Mouse (Mus musculus) heart, postnatal 0 days (tissue): ENCODE measurements around the gene Wbp1l. TPM values are rescaled to one million over a fixed set of nuclear protein-coding genes. Genes with fewer than 3 reads are reported as not detected.

Experiments
- ATAC-seq: fragments of 200-750 bp; cut with Nextera tagmentation; 2 replicates; pipeline ENCODE4 v1.8.0; 2017; ENCODE audit warnings: low read depth, moderate number of reproducible peaks, moderate library complexity; ENCODE audit not compliant: insufficient read depth
- DNase-seq: peaks from one replicate; pipeline ENCODE4 v3.0.0-alpha.2; 2016; ENCODE audit warnings: low spot score
- H3K27ac ChIP-seq: fragments of 300-500 bp; sonication (generic); 2 replicates; pipeline ENCODE4 v1.5.1; 2014; ENCODE audit warnings: low read depth, mild to moderate bottlenecking
- H3K27me3 ChIP-seq: fragments of 300-500 bp; sonication (generic); 2 replicates; pipeline ENCODE4 v1.6.1; 2014; ENCODE audit warnings: low read length, mixed read lengths; ENCODE audit not compliant: control insufficient read depth, insufficient read depth
- H3K36me3 ChIP-seq: fragments of 300-500 bp; sonication (generic); replicated peaks from 2 replicates; pipeline ENCODE4 v1.6.1; 2014; ENCODE audit warnings: low read length, mixed read lengths; ENCODE audit not compliant: control insufficient read depth, insufficient read depth
- H3K4me1 ChIP-seq: fragments of 300-500 bp; sonication (generic); 2 replicates; pipeline ENCODE4 v1.6.1; 2014; ENCODE audit warnings: antibody characterized with exemption; ENCODE audit not compliant: control insufficient read depth, insufficient read depth
- H3K4me2 ChIP-seq: fragments of 300-500 bp; sonication (generic); 2 replicates; pipeline ENCODE4 v1.6.1; 2014; ENCODE audit warnings: low read depth, mild to moderate bottlenecking, low read length, moderate library complexity
- H3K4me3 ChIP-seq: fragments of 300-500 bp; sonication (generic); 2 replicates; pipeline ENCODE4 v1.5.1; 2014; ENCODE audit warnings: low read depth, low read length
- H3K9ac ChIP-seq: fragments of 300-500 bp; sonication (generic); replicated peaks from 2 replicates; pipeline ENCODE4 v1.6.1; 2014; ENCODE audit warnings: low read depth, low read length, mixed read lengths
- H3K9me3 ChIP-seq: fragments of 300-500 bp; sonication (generic); replicated peaks from 2 replicates; pipeline ENCODE4 v1.6.1; 2016; ENCODE audit warnings: low read length; ENCODE audit not compliant: control insufficient read depth
- CTCF ChIP-seq: IDR thresholded peaks from 2 replicates; pipeline ENCODE4 v1.5.1; 2016; ENCODE audit warnings: antibody characterized with exemption, control low read depth, low read depth
- EP300 ChIP-seq: IDR thresholded peaks from 2 replicates; pipeline ENCODE4 v1.6.1; 2016; ENCODE audit warnings: antibody characterized with exemption, low read depth
- WGBS: fragments of 180-500 bp; shearing (Covaris S2); extraction: QIAGEN DNeasy Blood & Tissue Kit; methylation state at CpG from one replicate; pipeline ENCODE4 v1.1.7; 2014; 5-methylcytosine and 5-hydroxymethylcytosine counted together
- polyA plus RNA-seq: library from polyadenylated mRNA; unstranded; fragments of >200 nt; fragmentation: Nextera tagmentation; extraction: Ambion mirVana; gene quantifications from 2 replicates; pipeline ENCODE4 v1.2.1, GENCODE M21; 2015
- total RNA-seq: library from RNA; depleted of rRNA; stranded (reverse); fragments of >200 nt; gene quantifications from 2 replicates; pipeline ENCODE4 v1.2.3, GENCODE M21; 2014; ENCODE audit warnings: low replicate concordance

Wbp1l gene
- total and polyA plus RNA-seq, 2 experiments from 2014 or later, result 36.4 to 89.7 TPM

DNA sequence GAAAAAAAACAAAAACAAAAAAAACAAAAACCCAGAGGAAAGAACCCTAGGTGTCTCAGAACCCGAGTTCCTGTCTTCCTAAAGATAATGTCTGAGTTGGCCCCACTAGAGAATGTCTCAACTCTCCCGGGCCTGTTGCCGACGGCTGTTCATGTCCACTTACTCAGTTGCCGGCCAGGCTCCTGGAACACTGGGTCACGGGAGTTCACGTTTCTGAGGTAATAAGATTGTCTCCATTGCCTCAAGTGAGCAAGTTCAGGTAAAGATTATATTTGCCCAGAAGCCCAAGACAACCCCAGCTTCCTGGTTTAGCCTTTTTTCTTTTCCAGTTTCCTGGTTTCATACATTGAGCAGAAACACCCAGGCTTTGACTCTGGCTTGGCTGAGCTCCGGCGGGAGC lies 60.0 kb downstream of the Wbp1l start:
- H3K36me3 ChIP-seq, result peaks cover 33% of the 10 kb centered on the region
- H3K4me1 ChIP-seq, result no peaks in the 10 kb centered on the region
- WGBS, result 41% methylated on average over 9 of the region's 9 CpGs
- H3K27ac ChIP-seq, result no peak overlapping the region
- no peak overlapping the region for H3K9ac ChIP-seq
- H3K4me3 ChIP-seq, result no peak overlapping the region
- TF ChIP-seq CTCF, result no peak
- no peak overlapping the region for H3K4me2 ChIP-seq
- H3K9me3 ChIP-seq, result no peaks in the 10 kb centered on the region
- no peaks in the 10 kb centered on the region for H3K27me3 ChIP-seq
- no peak for ATAC-seq
- no peak for DNase-seq

- Histone ChIP-seq H3K4me3 (no peak overlapping the region), H3K4me2 (no peak overlapping the region), H3K4me1 (peaks cover 4% of the 10 kb centered on the region; the same call in 1 of the 2 replicates), H3K27me3 (no peaks in the 10 kb centered on the region), H3K9me3 (no peaks in the 10 kb centered on the region), H3K9ac (no peak overlapping the region), H3K27ac (no peak overlapping the region), H3K36me3 (peaks cover 6% of the 10 kb centered on the region)
- ATAC-seq (no peak), DNase-seq (no peak)
- TF ChIP-seq CTCF, result no peak
- no peak for TF ChIP-seq EP300
- WGBS, result 49% methylated on average over 4 of the region's 4 CpGs
Observed at GRCm38 (mm10) chr19:46661511-46661910, 62.6 kb downstream of the Wbp1l start.

GRCm38 (mm10) chr19:46662214-46662613 lies 63.3 kb downstream of the Wbp1l start:
- H3K27ac ChIP-seq, result no peak overlapping the region
- no peaks in the 10 kb centered on the region for H3K9me3 ChIP-seq
- H3K9ac ChIP-seq, result no peak overlapping the region
- no peaks in the 10 kb centered on the region for H3K36me3 ChIP-seq
- no peak overlapping the region for H3K4me2 ChIP-seq
- 66% methylated on average over 8 of the region's 8 CpGs for WGBS
- no peak for TF ChIP-seq EP300
- TF ChIP-seq CTCF, result no peak
- no peaks in the 10 kb centered on the region for H3K27me3 ChIP-seq
- ATAC-seq (no peak), DNase-seq (no peak)
- H3K4me1 ChIP-seq, result peaks cover 4% of the 10 kb centered on the region; the same call in 1 of the 2 replicates
- no peak overlapping the region for H3K4me3 ChIP-seq

DNA sequence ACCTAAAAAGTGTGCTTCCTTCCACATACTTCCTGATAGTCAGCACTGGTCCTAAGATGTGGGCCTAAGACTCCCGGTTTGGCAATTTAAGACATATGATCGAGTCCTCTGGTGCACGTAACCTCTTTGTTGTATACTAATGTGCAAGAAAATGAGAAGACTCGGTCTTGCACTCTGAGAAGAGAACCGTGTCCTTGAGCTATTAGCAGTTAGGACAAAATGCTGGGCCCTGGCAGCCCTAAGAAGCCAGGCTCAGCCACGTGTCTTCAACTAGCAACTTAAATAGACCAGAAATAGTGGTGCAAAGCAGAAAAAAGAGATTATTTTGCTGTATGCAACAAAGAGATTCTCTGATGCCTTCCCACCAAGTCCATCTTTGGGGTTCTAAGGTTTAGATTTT lies 63.9 kb downstream of the Wbp1l start:
- Histone ChIP-seq H3K4me3 (no peak overlapping the region), H3K36me3 (no peaks in the 10 kb centered on the region), H3K9ac (no peak overlapping the region), H3K4me2 (no peak overlapping the region), H3K27ac (no peak overlapping the region), H3K9me3 (no peaks in the 10 kb centered on the region), H3K4me1 (peaks cover 4% of the 10 kb centered on the region; the same call in 1 of the 2 replicates), H3K27me3 (no peaks in the 10 kb centered on the region)
- no peak for DNase-seq
- TF ChIP-seq CTCF (no peak), EP300 (no peak)
- 76% methylated on average over 6 of the region's 6 CpGs for WGBS
- ATAC-seq, result no peak

DNA sequence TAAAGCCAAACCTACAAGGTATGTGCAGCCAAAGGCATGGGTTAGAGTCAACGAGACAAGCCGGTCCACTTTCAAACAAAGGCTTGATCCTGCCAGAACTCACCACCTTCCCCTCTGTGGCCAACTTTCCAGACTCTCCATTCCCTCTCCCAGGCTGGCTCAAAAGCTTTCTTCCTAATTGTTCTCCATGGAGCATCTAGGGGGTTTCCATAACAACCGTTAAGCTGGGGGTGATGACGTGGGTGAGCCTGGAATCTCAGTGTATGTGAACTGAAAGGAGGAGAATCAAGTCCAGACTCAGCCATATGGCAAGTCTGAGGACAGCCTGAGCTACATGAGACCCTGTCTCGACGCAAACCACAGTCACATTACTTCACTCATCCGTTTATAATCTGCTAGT lies 66.6 kb downstream of the Wbp1l start:
- Histone ChIP-seq H3K27me3 (no peaks in the 10 kb centered on the region), H3K9ac (no peak overlapping the region), H3K9me3 (no peaks in the 10 kb centered on the region), H3K4me3 (no peak overlapping the region), H3K4me1 (peaks cover 4% of the 10 kb centered on the region; the same call in 1 of the 2 replicates), H3K4me2 (no peak overlapping the region), H3K27ac (no peak overlapping the region), H3K36me3 (no peaks in the 10 kb centered on the region)
- no peak for DNase-seq
- TF ChIP-seq EP300 (no peak), CTCF (no peak)
- no peak for ATAC-seq
- 56% methylated on average over 7 of the region's 7 CpGs for WGBS

- ATAC-seq, result no peak
- no peaks in the 10 kb centered on the region for H3K9me3 ChIP-seq
- 56% methylated on average over 11 of the region's 11 CpGs for WGBS
- TF ChIP-seq CTCF (no peak), EP300 (no peak)
- no peaks in the 10 kb centered on the region for H3K36me3 ChIP-seq
- H3K9ac ChIP-seq, result no peak overlapping the region
- H3K27me3 ChIP-seq, result peaks cover 3% of the 10 kb centered on the region; the same call in 1 of the 2 replicates
- H3K4me2 ChIP-seq, result no peak overlapping the region
- peaks cover 4% of the 10 kb centered on the region; the same call in 1 of the 2 replicates for H3K4me1 ChIP-seq
- no peak for DNase-seq
- H3K27ac ChIP-seq, result no peak overlapping the region
- H3K4me3 ChIP-seq, result no peak overlapping the region
Observed at GRCm38 (mm10) chr19:46667300-46667699, 68.4 kb downstream of the Wbp1l start.
